Mouse (Mus musculus) gastrocnemius, adult 18-20 months (tissue): ENCODE measurements at regions not wholly inside any gene's neighbourhood (a gene's known extent, or its start where the extent isn't known, plus 50 kb on each side); places are given as distances from the start of the nearest gene placed in this dataset.
A peak's percentile ranks its signal among the peaks of the same experiment; 100 is the strongest.

Experiments used
- DNase-seq: peaks from one replicate; pipeline ENCODE4 v3.0.0; 2021; ENCODE audit warnings: low spot score

GRCm38 (mm10) chr1:76276148-76276547 is 730.1 kb downstream of the Slc4a3 start:
- peak; percentile 7 for DNase-seq

GRCm38 (mm10) chr1:76276624-76277023 is 730.6 kb downstream of the Slc4a3 start:
- no peak for DNase-seq

GRCm38 (mm10) chr1:76283322-76283721 is 737.3 kb downstream of the Slc4a3 start:
- DNase-seq, result no peak

GRCm38 (mm10) chr1:76322943-76323559 is 777.0 kb downstream of the Slc4a3 start:
- DNase-seq, result no peak

- no peak for DNase-seq
Measured at GRCm38 (mm10) chr1:76323592-76323991, 777.5 kb downstream of the Slc4a3 start.

- DNase-seq, result no peak
Measured at GRCm38 (mm10) chr1:76336011-76336410, 789.9 kb downstream of the Slc4a3 start.

GRCm38 (mm10) chr1:76362106-76362505 is 816.0 kb downstream of the Slc4a3 start:
- DNase-seq, result no peak

GRCm38 (mm10) chr1:76373931-76374330 is 827.9 kb downstream of the Slc4a3 start:
- DNase-seq, result peak; percentile 54

GRCm38 (mm10) chr1:76378154-76378553 is 832.1 kb downstream of the Slc4a3 start:
- no peak for DNase-seq

- no peak for DNase-seq
Measured at GRCm38 (mm10) chr1:76392536-76392935, 846.5 kb downstream of the Slc4a3 start.

- DNase-seq, result no peak
Measured at GRCm38 (mm10) chr1:76394038-76394437, 848.0 kb downstream of the Slc4a3 start.

- DNase-seq, result no peak
Measured at GRCm38 (mm10) chr1:76402854-76403253, 856.8 kb downstream of the Slc4a3 start.

- DNase-seq, result no peak
Measured at GRCm38 (mm10) chr1:76404003-76404402, 857.9 kb downstream of the Slc4a3 start.

GRCm38 (mm10) chr1:76410813-76411212 is 864.7 kb downstream of the Slc4a3 start:
- DNase-seq, result no peak

- DNase-seq, result no peak
Measured at GRCm38 (mm10) chr1:76420525-76420924, 874.5 kb downstream of the Slc4a3 start.

GRCm38 (mm10) chr1:76427439-76427838 is 881.4 kb downstream of the Slc4a3 start:
- no peak for DNase-seq

- DNase-seq, result no peak
Measured at GRCm38 (mm10) chr1:76430041-76430610, 884.1 kb downstream of the Slc4a3 start.

GRCm38 (mm10) chr1:76433481-76433941 is 887.4 kb downstream of the Slc4a3 start:
- DNase-seq, result no peak

- DNase-seq, result no peak
Measured at GRCm38 (mm10) chr1:76450539-76451214, 904.6 kb downstream of the Slc4a3 start.

- no peak for DNase-seq
Measured at GRCm38 (mm10) chr1:76453160-76453710, 907.2 kb downstream of the Slc4a3 start.

- no peak for DNase-seq
Measured at GRCm38 (mm10) chr1:76466562-76466961, 920.5 kb downstream of the Slc4a3 start.

- no peak for DNase-seq
Measured at GRCm38 (mm10) chr1:76484193-76484592, 938.1 kb downstream of the Slc4a3 start.

- DNase-seq, result no peak
Measured at GRCm38 (mm10) chr1:76487481-76487880, 941.4 kb downstream of the Slc4a3 start.
